Mouse (Mus musculus) C2C12 (cell line): Measurements from ENCODE around the gene Fgf11. TPM values are rescaled to one million over a fixed set of nuclear protein-coding genes. Genes with fewer than 3 reads are reported as not detected.
A peak's percentile ranks its signal among the peaks of the same experiment; 100 is the strongest.

Source experiments
- H3K27me3 ChIP-seq: one replicate; pipeline ENCODE4 v1.6.1; 2011; ENCODE audit not compliant: control insufficient read depth, insufficient read depth, insufficient read length
- H3K36me3 ChIP-seq: one replicate; pipeline ENCODE4 v1.6.1; 2011; ENCODE audit not compliant: control insufficient read depth, insufficient read depth
- H3K4me3 ChIP-seq: one replicate; pipeline ENCODE4 v1.5.1; 2011; ENCODE audit warnings: mild to moderate bottlenecking, control low read depth; ENCODE audit not compliant: poor library complexity, insufficient read depth, severe bottlenecking
- H3K79me2 ChIP-seq: one replicate; pipeline ENCODE4 v1.6.1; 2011; ENCODE audit not compliant: control insufficient read depth, insufficient read depth
- H3K79me3 ChIP-seq: one replicate; pipeline ENCODE4 v1.6.1; 2011; ENCODE audit warnings: low read depth, control low read depth
- H3ac ChIP-seq: one replicate; pipeline ENCODE3; 2011; ENCODE audit warnings: low read depth; ENCODE audit not compliant: control insufficient read depth, insufficient read length
- CEBPB ChIP-seq: IDR thresholded peaks from one replicate; pipeline ENCODE4 v1.6.1; 2011; ENCODE audit warnings: low read depth, mild to moderate bottlenecking, control low read depth, moderate library complexity
- CTCF ChIP-seq: IDR thresholded peaks from one replicate; pipeline ENCODE4 v1.5.1; 2011; ENCODE audit not compliant: control insufficient read depth, insufficient read depth, insufficient read length
- FOSL1 ChIP-seq: IDR thresholded peaks from one replicate; pipeline ENCODE4 v1.8.0; 2011; ENCODE audit warnings: mild to moderate bottlenecking, low read length; ENCODE audit not compliant: poor library complexity, insufficient read depth, severe bottlenecking
- MAX ChIP-seq: IDR thresholded peaks from one replicate; pipeline ENCODE4 v1.6.1; 2011; ENCODE audit warnings: mild to moderate bottlenecking, control low read depth
- MYOD1 ChIP-seq: IDR thresholded peaks from one replicate; pipeline ENCODE4 v1.6.1; 2011; ENCODE audit warnings: low read depth; ENCODE audit not compliant: control insufficient read depth, insufficient read length
- MYOG ChIP-seq: IDR thresholded peaks from one replicate; pipeline ENCODE4 v1.6.1; 2011; ENCODE audit not compliant: control insufficient read depth, insufficient read length; ENCODE audit errors: extremely low read depth
- USF1 ChIP-seq: IDR thresholded peaks from one replicate; pipeline ENCODE4 v1.6.1; 2011; ENCODE audit warnings: low read depth, mild to moderate bottlenecking, control low read depth, moderate library complexity
- polyA plus RNA-seq: library from polyadenylated mRNA; unstranded; fragments of >200 nt; fragmentation: generic; extraction: Trizol; gene quantifications from one replicate; pipeline ENCODE4 v1.2.1, GENCODE M21; 2012; ENCODE audit warnings: missing spikeins

Fgf11 gene
- polyA plus RNA-seq, 1 experiment = 4.2 TPM

DNA sequence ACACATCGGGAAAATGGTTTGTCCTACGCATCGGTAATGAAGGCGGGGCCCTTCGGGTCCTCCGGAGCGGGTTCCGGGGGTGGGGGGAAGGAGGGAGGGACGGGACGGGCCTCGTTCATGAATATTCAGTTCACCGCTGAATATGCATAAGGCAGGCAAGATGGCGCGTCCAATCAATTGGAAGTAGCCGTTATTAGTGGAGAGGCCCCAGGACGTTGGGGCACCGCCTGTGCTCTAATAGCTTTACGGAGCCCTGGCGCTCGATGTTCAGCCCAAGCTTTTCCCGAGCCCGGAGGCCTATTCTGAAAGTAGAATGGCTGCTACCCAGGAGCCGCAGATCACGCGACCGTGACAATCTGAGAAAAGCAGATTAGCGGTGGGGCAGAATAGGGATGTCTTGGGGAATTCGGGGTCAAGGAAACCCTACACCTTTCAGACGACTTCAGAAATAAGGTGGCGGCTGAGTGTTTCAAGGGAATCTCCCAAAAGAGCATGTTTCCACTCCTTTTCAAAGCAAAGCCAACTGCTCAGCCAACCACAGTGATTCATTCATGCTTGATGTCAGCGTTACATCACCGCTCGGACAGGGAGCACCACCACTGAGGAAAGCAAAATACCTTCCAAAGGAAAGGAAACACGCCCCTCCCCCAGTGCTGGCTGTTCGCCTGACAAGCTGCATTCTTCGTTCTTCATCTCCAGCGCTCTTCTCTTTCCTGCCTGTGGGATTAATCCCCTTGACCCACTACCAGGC lies 42.5 kb downstream of the Fgf11 start:
- H3K27me3 ChIP-seq = no peaks in the 10 kb centered on the region
- peak; percentile 57 for TF ChIP-seq CEBPB
- TF ChIP-seq MYOD1 = peak; percentile 7
- no peak for TF ChIP-seq CTCF
- peak; percentile 52 for TF ChIP-seq MAX
- peaks cover 41% of the 10 kb centered on the region for H3K79me3 ChIP-seq
- peaks cover 41% of the 10 kb centered on the region for H3K79me2 ChIP-seq
- H3ac ChIP-seq = peak overlapping the region; percentile 64
- peaks cover 30% of the 10 kb centered on the region for H3K36me3 ChIP-seq
- H3K4me3 ChIP-seq = peak overlapping the region; percentile 53

DNA sequence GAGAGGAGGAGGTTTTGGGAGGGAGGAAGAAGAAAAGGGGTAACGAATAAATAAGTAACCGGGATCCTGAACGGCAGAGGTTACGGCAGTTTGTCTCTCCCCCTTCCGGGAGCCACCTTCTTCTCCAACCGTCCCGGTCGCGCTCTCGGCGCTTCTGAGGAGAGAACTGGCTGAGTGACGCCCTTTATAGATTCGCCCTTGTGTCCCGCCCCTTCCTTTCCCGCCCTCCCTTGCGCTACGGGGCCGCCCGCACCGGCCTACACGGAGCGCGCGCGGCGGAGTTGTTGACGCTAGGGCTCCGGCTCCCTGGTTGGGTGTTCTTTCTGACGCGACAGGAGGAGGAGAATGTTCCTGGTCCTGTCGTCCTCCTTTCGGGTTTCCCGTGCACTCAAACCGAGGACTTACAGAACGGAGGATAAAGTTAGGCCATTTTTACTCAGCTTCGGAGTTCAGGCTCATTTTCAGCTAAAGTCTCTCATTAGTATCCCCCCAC lies 43.1 kb downstream of the Fgf11 start, which contains the start of gene Polr2a:
Gene Polr2a, minus strand, starts transcription at position 160 of the 493 bp plus-strand sequence.
- Histone ChIP-seq H3K36me3 (peaks cover 30% of the 10 kb centered on the region), H3K79me3 (peaks cover 47% of the 10 kb centered on the region), H3K27me3 (no peaks in the 10 kb centered on the region), H3ac (peak within 1 kb of the TSS; percentile 91), H3K79me2 (peaks cover 47% of the 10 kb centered on the region), H3K4me3 (peak within 1 kb of the TSS; percentile 53)
- TF ChIP-seq MAX (peak; percentile 33), CEBPB (no peak), MYOD1 (no peak)

DNA sequence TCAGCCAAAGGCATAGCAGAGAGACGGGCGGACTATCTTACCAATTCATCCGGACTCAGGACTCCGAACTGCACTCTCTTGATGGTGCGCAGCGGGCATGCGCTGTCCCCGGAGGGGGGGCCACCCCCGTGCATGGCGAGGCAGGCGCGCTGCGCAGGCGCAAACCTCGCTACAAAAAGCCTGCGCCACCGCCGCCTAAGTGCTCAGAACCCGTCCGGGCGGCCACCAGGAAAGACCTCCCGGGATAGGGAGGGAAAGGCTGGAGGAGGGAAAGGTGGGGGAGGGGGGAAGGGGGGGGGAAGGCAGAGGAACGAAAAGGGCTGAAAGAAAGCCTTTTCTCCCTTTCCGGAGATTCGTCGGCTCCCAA lies 43.6 kb downstream of the Fgf11 start:
- Histone ChIP-seq H3K27me3 (no peaks in the 10 kb centered on the region), H3K36me3 (peaks cover 30% of the 10 kb centered on the region), H3K4me3 (peak overlapping the region; percentile 53), H3K79me2 (peaks cover 52% of the 10 kb centered on the region), H3K79me3 (peaks cover 51% of the 10 kb centered on the region), H3ac (peak overlapping the region; percentile 91)
- TF ChIP-seq CEBPB (no peak), FOSL1 (no peak), USF1 (no peak), MAX (peak; percentile 69)

DNA sequence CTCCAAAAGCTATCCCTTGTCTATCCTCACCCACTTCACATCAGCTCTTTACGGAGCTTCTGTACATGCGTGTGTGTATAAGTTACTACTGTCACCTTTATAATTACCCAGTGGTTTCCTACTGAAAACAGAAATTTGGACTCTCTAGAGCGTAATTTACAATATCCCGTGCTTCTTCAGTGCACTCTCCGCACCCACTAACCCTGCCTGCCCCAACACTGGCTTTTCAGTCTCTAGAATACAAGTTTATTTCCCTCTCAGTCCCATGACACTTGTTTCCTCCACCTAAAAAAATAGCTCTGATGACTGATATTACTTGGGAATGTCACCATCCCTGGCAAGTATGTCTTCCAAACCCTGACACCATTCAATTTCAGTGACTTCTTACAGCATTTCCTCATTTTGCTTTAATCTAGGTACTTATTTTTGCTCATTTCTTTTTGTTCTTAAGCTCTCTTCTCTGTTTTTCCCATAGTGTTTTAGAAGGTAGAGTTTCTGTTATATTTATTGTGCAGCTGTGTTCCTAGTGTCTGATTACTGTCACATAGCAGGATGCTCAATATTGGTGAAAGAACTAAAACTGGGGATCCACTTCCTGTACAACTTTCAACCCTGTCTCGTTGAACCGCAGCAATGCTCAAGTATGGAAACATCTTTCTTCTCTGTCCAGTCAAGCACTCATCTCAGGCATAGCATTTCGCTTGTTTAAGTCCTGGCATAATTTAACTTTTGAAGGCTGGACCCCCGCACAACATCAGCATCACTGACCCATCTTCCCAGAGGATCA lies 44.2 kb downstream of the Fgf11 start:
- H3K79me3 ChIP-seq = peaks cover 57% of the 10 kb centered on the region
- H3ac ChIP-seq = peak overlapping the region; percentile 91
- TF ChIP-seq CEBPB = no peak
- TF ChIP-seq FOSL1 = no peak
- H3K79me2 ChIP-seq = peaks cover 58% of the 10 kb centered on the region
- H3K27me3 ChIP-seq = no peaks in the 10 kb centered on the region
- H3K36me3 ChIP-seq = peaks cover 30% of the 10 kb centered on the region
- H3K4me3 ChIP-seq = peak overlapping the region; percentile 53

DNA sequence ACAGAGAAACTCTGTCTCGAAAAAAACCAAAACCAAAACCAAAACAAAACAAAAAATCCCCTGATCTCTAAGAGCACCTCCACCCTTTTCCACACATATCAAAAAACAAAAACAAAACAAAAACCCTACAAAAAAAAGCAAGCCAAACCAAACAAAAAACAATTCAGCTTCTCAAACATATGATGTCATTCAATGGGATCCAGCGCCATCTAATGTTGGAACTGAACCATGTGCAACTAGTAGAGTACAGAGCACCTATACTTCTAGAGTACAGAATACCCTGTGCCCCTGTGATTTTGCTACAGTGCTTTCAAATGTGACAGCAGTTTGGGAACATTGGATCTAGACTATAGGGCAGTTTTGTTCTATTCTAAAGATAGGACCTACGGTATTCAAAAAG lies 47.0 kb downstream of the Fgf11 start:
- no peaks in the 10 kb centered on the region for H3K27me3 ChIP-seq
- H3K36me3 ChIP-seq = peaks cover 45% of the 10 kb centered on the region
- no peak overlapping the region for H3K4me3 ChIP-seq
- H3ac ChIP-seq = no peak overlapping the region
- no peak for TF ChIP-seq MYOG
- peak; percentile 25 for TF ChIP-seq CTCF
- peak; percentile 29 for TF ChIP-seq MAX
- peaks cover 84% of the 10 kb centered on the region for H3K79me3 ChIP-seq
- H3K79me2 ChIP-seq = peaks cover 85% of the 10 kb centered on the region

DNA sequence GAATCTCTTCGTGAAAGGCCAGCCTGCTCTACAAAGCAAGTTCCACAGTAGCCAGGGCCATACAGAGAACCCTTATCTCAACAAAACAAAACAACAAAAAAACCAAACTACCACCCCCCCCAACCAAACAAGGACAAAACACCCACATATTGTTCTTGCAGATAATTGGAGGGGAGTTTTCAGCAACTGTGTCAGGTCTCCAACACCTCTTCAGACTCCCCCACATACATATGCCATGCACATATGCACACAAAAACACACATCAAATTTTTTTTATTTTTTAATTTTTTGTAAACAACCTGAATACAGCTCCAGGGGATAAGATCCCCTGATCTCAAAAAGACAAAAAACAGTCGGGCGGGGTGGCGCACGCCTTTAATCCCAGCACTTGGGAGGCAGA lies 47.4 kb downstream of the Fgf11 start:
- Histone ChIP-seq H3K79me2 (peaks cover 90% of the 10 kb centered on the region), H3K79me3 (peaks cover 89% of the 10 kb centered on the region), H3ac (no peak overlapping the region), H3K36me3 (peaks cover 46% of the 10 kb centered on the region), H3K27me3 (no peaks in the 10 kb centered on the region), H3K4me3 (no peak overlapping the region)
- TF ChIP-seq MYOD1 (no peak), FOSL1 (no peak), MAX (no peak), CEBPB (no peak), MYOG (no peak), CTCF (no peak), USF1 (no peak)
